8 mouse cellular contexts compared by ENCODE assay signal in the genomic region with DNA sequence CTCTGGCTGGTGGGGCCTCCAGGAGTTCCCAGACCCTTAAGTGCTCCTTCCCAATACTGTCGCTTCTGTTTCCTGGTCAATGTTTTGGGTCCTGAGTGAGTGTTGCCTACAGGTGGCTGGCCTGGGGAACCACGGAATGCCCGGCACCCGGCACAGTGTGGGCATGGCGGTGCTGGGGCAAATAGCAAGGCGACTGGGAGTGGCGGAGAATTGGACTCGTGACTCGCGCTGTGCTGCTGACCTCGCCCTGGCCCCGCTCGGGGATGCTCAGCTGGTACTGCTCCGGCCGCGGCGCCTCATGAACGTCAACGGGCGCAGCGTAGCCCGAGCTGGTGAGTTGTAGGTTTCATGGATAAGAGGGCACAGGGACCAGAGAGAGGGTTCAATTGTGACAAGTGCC. TPM values are rescaled to one million over a fixed set of nuclear protein-coding genes. Genes with fewer than 3 reads are reported as not detected.
DNase-seq lines count a peak whose midpoint lies in the region; ATAC-seq and TF ChIP-seq lines count a peak whose summit lies in the region.

No protein-coding gene starts in this region.

- H3K27me3 ChIP-seq in lung, postnatal 0 days (replicated peaks; ENCODE audit: insufficient read depth, low read length): no peaks in the 10 kb centered on the region
- H3K27me3 ChIP-seq in embryonic facial prominence, embryonic 11.5 days (ENCODE audit: control insufficient read depth, insufficient read depth, low read length): no peaks in the 10 kb centered on the region; the same call in 1 of the 2 replicates
- H3K27me3 ChIP-seq in intestine, embryonic 14.5 days (replicated peaks; ENCODE audit: control insufficient read depth, insufficient read depth, low read length): no peaks in the 10 kb centered on the region
- 0 out of 2 replicates have a peak, but pooled peaks cover 4% of the 10 kb centered on the region for H3K27me3 ChIP-seq in neural tube, embryonic 15.5 days (replicated peaks)

- H3K9ac ChIP-seq in lung, postnatal 0 days (replicated peaks; ENCODE audit: low read depth): 0 out of 2 replicates have a peak overlapping the region, but pooled peaks have one; percentile 16
- peak overlapping the region; percentile 58 for H3K9ac ChIP-seq in embryonic facial prominence, embryonic 11.5 days (replicated peaks; ENCODE audit: low read length)
- H3K9ac ChIP-seq in intestine, embryonic 14.5 days (ENCODE audit: low read length): peak overlapping the region; percentile 42
- peak overlapping the region; percentile 52 for H3K9ac ChIP-seq in neural tube, embryonic 15.5 days (replicated peaks)

- H3K36me3 ChIP-seq in lung, postnatal 0 days (ENCODE audit: insufficient read depth, low read length): no peaks in the 10 kb centered on the region
- no peaks in the 10 kb centered on the region for H3K36me3 ChIP-seq in embryonic facial prominence, embryonic 11.5 days (replicated peaks; ENCODE audit: control insufficient read depth, insufficient read depth, low read depth, low read length)
- no peaks in the 10 kb centered on the region for H3K36me3 ChIP-seq in intestine, embryonic 14.5 days (ENCODE audit: control insufficient read depth, insufficient read depth, low read length)
- H3K36me3 ChIP-seq in neural tube, embryonic 15.5 days: no peaks in the 10 kb centered on the region

- no peak overlapping the region for H3K27ac ChIP-seq in lung, postnatal 0 days (ENCODE audit: low read length)
- H3K27ac ChIP-seq in embryonic facial prominence, embryonic 11.5 days (replicated peaks; ENCODE audit: low read depth, low read length): no peak overlapping the region
- no peak overlapping the region for H3K27ac ChIP-seq in intestine, embryonic 14.5 days (ENCODE audit: low read depth)
- no peak overlapping the region for H3K27ac ChIP-seq in neural tube, embryonic 15.5 days (replicated peaks)

- WGBS in lung, postnatal 0 days: 23% methylated on average over 22 of the region's 22 CpGs
- whole genome bisulfite sequencing in embryonic facial prominence, embryonic 11.5 days: 14% methylated on average over 22 of the region's 22 CpGs
- 25% methylated on average over 22 of the region's 22 CpGs for WGBS in intestine, embryonic 14.5 days
- 20% methylated on average over 22 of the region's 22 CpGs for WGBS in neural tube, embryonic 15.5 days

- peak overlapping the region; percentile 65 for H3K4me2 ChIP-seq in lung, postnatal 0 days (replicated peaks; ENCODE audit: low read depth, low read length)
- H3K4me2 ChIP-seq in embryonic facial prominence, embryonic 11.5 days (ENCODE audit: low read depth, low read length): peak overlapping the region; percentile 86
- H3K4me2 ChIP-seq in intestine, embryonic 14.5 days (ENCODE audit: low read length): peak overlapping the region; percentile 82
- H3K4me2 ChIP-seq in neural tube, embryonic 15.5 days: peak overlapping the region; percentile 68

- no peak for TF ChIP-seq CTCF in lung, postnatal 0 days (IDR thresholded peaks at IDR 0.05)

- DNase-seq in lung, postnatal 0 days (ENCODE audit: low spot score): no peak
- DNase-seq in lung, postnatal 25 days (ENCODE audit: low spot score): no peak
- DNase-seq in embryonic facial prominence, embryonic 11.5 days (ENCODE audit: low spot score): no peak
- DNase-seq in intestine, embryonic 14.5 days (ENCODE audit: low spot score): no peak
- no peak for DNase-seq in cerebellum, postnatal 25 days
- DNase-seq in left cerebral cortex, adult 11 months (ENCODE audit: low spot score): no peak

- H3K9me3 ChIP-seq in lung, postnatal 0 days (ENCODE audit: low read length): no peaks in the 10 kb centered on the region
- no peaks in the 10 kb centered on the region for H3K9me3 ChIP-seq in embryonic facial prominence, embryonic 11.5 days (replicated peaks; ENCODE audit: control insufficient read depth, low read length)
- H3K9me3 ChIP-seq in intestine, embryonic 14.5 days (ENCODE audit: control insufficient read depth, low read length): no peaks in the 10 kb centered on the region
- no peaks in the 10 kb centered on the region for H3K9me3 ChIP-seq in neural tube, embryonic 15.5 days (replicated peaks)

- H3K4me3 ChIP-seq in lung, postnatal 0 days (ENCODE audit: low read depth, low read length): peak overlapping the region; percentile 49
- peak overlapping the region; percentile 61 for H3K4me3 ChIP-seq in embryonic facial prominence, embryonic 11.5 days (ENCODE audit: low read depth, low read length)
- peak overlapping the region; percentile 63 for H3K4me3 ChIP-seq in intestine, embryonic 14.5 days (ENCODE audit: low read depth, low read length)
- peak overlapping the region; percentile 71 for H3K4me3 ChIP-seq in neural tube, embryonic 15.5 days (replicated peaks)

- no peak for TF ChIP-seq EP300 in lung, postnatal 0 days (IDR thresholded peaks at IDR 0.05)

- ATAC-seq in lung, postnatal 0 days: no peak
- no peak for ATAC-seq in embryonic facial prominence, embryonic 11.5 days (replicated peaks; ENCODE audit: insufficient number of reproducible peaks, low FRiP score, low TSS enrichment, low read depth)
- ATAC-seq in intestine, embryonic 14.5 days (replicated peaks; ENCODE audit: low FRiP score, low TSS enrichment, low read depth): no peak
- ATAC-seq in neural tube, embryonic 15.5 days (ENCODE audit: low FRiP score): no peak
- no peak for ATAC-seq in monocyte, adult 5-6 weeks (replicated peaks; ENCODE audit: insufficient number of reproducible peaks, low FRiP score, low TSS enrichment, poor library complexity, severe bottlenecking)

- peaks cover 6% of the 10 kb centered on the region; the same call in 1 of the 2 replicates for H3K4me1 ChIP-seq in lung, postnatal 0 days (ENCODE audit: insufficient read depth, low read depth, low read length)
- H3K4me1 ChIP-seq in embryonic facial prominence, embryonic 11.5 days (ENCODE audit: control insufficient read depth, insufficient read depth, low read length): no peaks in the 10 kb centered on the region; the same call in 1 of the 2 replicates
- peaks cover 11% of the 10 kb centered on the region for H3K4me1 ChIP-seq in intestine, embryonic 14.5 days (replicated peaks; ENCODE audit: control insufficient read depth, insufficient read depth, low read length)
- H3K4me1 ChIP-seq in neural tube, embryonic 15.5 days: peaks cover 18% of the 10 kb centered on the region

RNA-seq across cellular contexts. Expression of a gene that starts 0.6 kb away (rescaled TPM):
- polyA plus RNA-seq in lung, postnatal 0 days (2015; fragmentation: Nextera tagmentation; extraction: Ambion mirVana): 2.9 and 3.3 TPM in 2 replicates
- 3.8 and 5.7 TPM in 2 replicates for polyA plus RNA-seq in embryonic facial prominence, embryonic 11.5 days (2014; fragmentation: Nextera tagmentation; extraction: Ambion mirVana)
- polyA plus RNA-seq in intestine, embryonic 14.5 days (2014; fragmentation: Nextera tagmentation; extraction: Ambion mirVana): 4.4 and 5.1 TPM in 2 replicates
- polyA plus RNA-seq in neural tube, embryonic 15.5 days (2015; fragmentation: Nextera tagmentation; extraction: Ambion mirVana): 6.1 and 7.5 TPM in 2 replicates
- 1.1 to 1.8 TPM (median 1.6 TPM) in 3 replicates for total RNA-seq in monocyte, adult 5-6 weeks (2017)

RNA-seq across cellular contexts. Expression of a gene that starts 0.8 kb away (rescaled TPM):
- 1.8 and 2.4 TPM in 2 replicates for polyA plus RNA-seq in lung, postnatal 0 days (2015; fragmentation: Nextera tagmentation; extraction: Ambion mirVana)
- 0.24 TPM in 1 of 2 replicates, not detected in the other for polyA plus RNA-seq in embryonic facial prominence, embryonic 11.5 days (2014; fragmentation: Nextera tagmentation; extraction: Ambion mirVana)
- 0.13 and 0.20 TPM in 2 replicates for polyA plus RNA-seq in intestine, embryonic 14.5 days (2014; fragmentation: Nextera tagmentation; extraction: Ambion mirVana)
- polyA plus RNA-seq in neural tube, embryonic 15.5 days (2015; fragmentation: Nextera tagmentation; extraction: Ambion mirVana): 0.50 and 0.70 TPM in 2 replicates
- total RNA-seq in monocyte, adult 5-6 weeks (2017): not detected in 3 replicates

RNA-seq across cellular contexts. Expression of a gene that starts 8.0 kb away (rescaled TPM):
- 2.2 and 5.2 TPM in 2 replicates for polyA plus RNA-seq in lung, postnatal 0 days (2015; fragmentation: Nextera tagmentation; extraction: Ambion mirVana)
- polyA plus RNA-seq in embryonic facial prominence, embryonic 11.5 days (2014; fragmentation: Nextera tagmentation; extraction: Ambion mirVana): 0.21 TPM in 1 of 2 replicates, not detected in the other
- polyA plus RNA-seq in intestine, embryonic 14.5 days (2014; fragmentation: Nextera tagmentation; extraction: Ambion mirVana): 0.31 and 0.65 TPM in 2 replicates
- polyA plus RNA-seq in neural tube, embryonic 15.5 days (2015; fragmentation: Nextera tagmentation; extraction: Ambion mirVana): 1.1 and 2.1 TPM in 2 replicates
- not detected in 3 replicates for total RNA-seq in monocyte, adult 5-6 weeks (2017)

RNA-seq across cellular contexts. Expression of a gene that starts 19.2 kb away (rescaled TPM):
- polyA plus RNA-seq in lung, postnatal 0 days (2015; fragmentation: Nextera tagmentation; extraction: Ambion mirVana): 60.9 and 63.5 TPM in 2 replicates
- 47.8 and 54.3 TPM in 2 replicates for polyA plus RNA-seq in embryonic facial prominence, embryonic 11.5 days (2014; fragmentation: Nextera tagmentation; extraction: Ambion mirVana)
- polyA plus RNA-seq in intestine, embryonic 14.5 days (2014; fragmentation: Nextera tagmentation; extraction: Ambion mirVana): 71.1 and 74.8 TPM in 2 replicates
- 54.4 and 60.6 TPM in 2 replicates for polyA plus RNA-seq in neural tube, embryonic 15.5 days (2015; fragmentation: Nextera tagmentation; extraction: Ambion mirVana)
- total RNA-seq in monocyte, adult 5-6 weeks (2017): 17.5 to 24.6 TPM (median 19.5 TPM) in 3 replicates

RNA-seq across cellular contexts. Expression of a gene that starts 35.4 kb away (rescaled TPM):
- polyA plus RNA-seq in lung, postnatal 0 days (2015; fragmentation: Nextera tagmentation; extraction: Ambion mirVana): 0.30 TPM in 2 replicates
- polyA plus RNA-seq in embryonic facial prominence, embryonic 11.5 days (2014; fragmentation: Nextera tagmentation; extraction: Ambion mirVana): 0.31 and 0.75 TPM in 2 replicates
- 0.38 and 0.75 TPM in 2 replicates for polyA plus RNA-seq in intestine, embryonic 14.5 days (2014; fragmentation: Nextera tagmentation; extraction: Ambion mirVana)
- 2.9 and 3.6 TPM in 2 replicates for polyA plus RNA-seq in neural tube, embryonic 15.5 days (2015; fragmentation: Nextera tagmentation; extraction: Ambion mirVana)
- total RNA-seq in monocyte, adult 5-6 weeks (2017): not detected in 3 replicates
